In genomic region chr4:72067937-72068336, GRCm38 (mm10) we compare ENCODE assay signal across 19 mouse cellular contexts.
A peak's percentile ranks its signal among the peaks of the same experiment; 100 is the strongest.
DNase-seq lines count a peak whose midpoint lies in the region; TF ChIP-seq lines count a peak whose summit lies in the region.
"Had no signal": no experiment of that assay in that cellular context is flagged by ENCODE, and none has a peak within 500 bp of the region (broad histone marks: within the 10 kb centered on the region; RNA-seq: fewer than 3 reads in every experiment).

No protein-coding gene starts in this region.

- no peaks in the 10 kb centered on the region for H3K27me3 ChIP-seq in heart, adult 2 months (ENCODE audit: control insufficient read depth, insufficient read depth, low read length)
- H3K27me3 ChIP-seq: forebrain, embryonic 13.5 days; kidney, embryonic 15.5 days; liver, embryonic 12.5 days had no signal

- no peaks in the 10 kb centered on the region for H3K79me2 ChIP-seq in heart, adult 2 months (replicated peaks; ENCODE audit: control insufficient read depth, insufficient read depth, low read length)

- no peak overlapping the region for H3K9ac ChIP-seq in heart, adult 2 months (ENCODE audit: low read depth, low read length)
- H3K9ac ChIP-seq: forebrain, embryonic 13.5 days; kidney, embryonic 15.5 days; liver, embryonic 12.5 days had no signal

- DNase-seq in adrenal gland, postnatal 14 days: peak; percentile 19
- no peak for DNase-seq in adrenal gland, adult (ENCODE audit: inconsistent age in 2 of 2, low spot score in 1 of 2)
- DNase-seq in heart, adult 11 months: peak; percentile 43
- DNase-seq in heart, adult 2 months: no peak
- peak; percentile 2 for DNase-seq in ovary, postnatal 36 days (ENCODE audit: low spot score)
- no peak for DNase-seq in ovary, postnatal 14 days (ENCODE audit: low spot score)
- peak; percentile 29 for DNase-seq in gastrocnemius, postnatal 14 days
- no peak for DNase-seq in kidney, postnatal 36 days
- DNase-seq: cerebellum, adult 18-20 months; heart, postnatal 4 days; lung, adult 18-20 months; lung, postnatal 10 days; thymus, adult 18-20 months; thymus, postnatal 36 days had no signal

- H3K4me1 ChIP-seq in heart, adult 2 months (ENCODE audit: control insufficient read depth, insufficient read depth, low read length): no peaks in the 10 kb centered on the region
- H3K4me1 ChIP-seq: forebrain, embryonic 13.5 days; heart, embryonic 10.5 days; kidney, embryonic 15.5 days; liver, embryonic 12.5 days had no signal

- 73% methylated on average over 3 of the region's 3 CpGs for WGBS in heart, adult 2 months

- TF ChIP-seq POLR2A in heart, adult 2 months (IDR thresholded peaks at IDR 0.05; ENCODE audit: insufficient read depth, low read depth, low read length): no peak

- no peak overlapping the region for H3K27ac ChIP-seq in heart, adult 2 months
- H3K27ac ChIP-seq: forebrain, embryonic 13.5 days; heart, embryonic 10.5 days; kidney, embryonic 15.5 days; left cerebral cortex, adult 2 months; liver, embryonic 12.5 days had no signal

- TF ChIP-seq CTCF in heart, adult 2 months (IDR thresholded peaks at IDR 0.05): no peak

- TF ChIP-seq EP300 in heart, adult 2 months (IDR thresholded peaks at IDR 0.05; ENCODE audit: insufficient read depth, low read depth, low read length): no peak

- no peak overlapping the region for H3K4me3 ChIP-seq in heart, adult 2 months
- H3K4me3 ChIP-seq: forebrain, embryonic 13.5 days; heart, embryonic 10.5 days; kidney, embryonic 15.5 days; left cerebral cortex, adult 2 months; liver, embryonic 12.5 days had no signal

- intact Hi-C loops in heart, adult 2 months (cut with DNase I): loop anchor here (10.0 kb wide), 1 partner anchor 127 kb away; no protein-coding TSS in a partner anchor
- intact Hi-C loops in gastrocnemius, postnatal 14 days (cut with DNase I; ENCODE audit: low total_unique reads): no loop called here

- no peaks in the 10 kb centered on the region for H3K36me3 ChIP-seq in heart, adult 2 months (ENCODE audit: control insufficient read depth, insufficient read depth, low read length)
- H3K36me3 ChIP-seq: heart, embryonic 10.5 days; kidney, embryonic 15.5 days; liver, embryonic 12.5 days had no signal

Comparison
In these comparisons a context has a peak if more than half of its experiments do, and no peak if none do; other contexts are left out.
1. DNase-seq: peak in adrenal gland, postnatal 14 days (single experiment), heart, adult 11 months (single experiment), ovary, postnatal 36 days (single experiment) and gastrocnemius, postnatal 14 days (single experiment); none in adrenal gland, adult (0 of 2), heart, adult 2 months (0 of 2), ovary, postnatal 14 days (single experiment) and kidney, postnatal 36 days (0 of 2).